Mouse (Mus musculus): ENCODE data around the gene Braf.
"Not testable (repeated sequence)": the region's sequence is repeated elsewhere in the genome, so short reads cannot be mapped to it uniquely, and the experiment has no call there.

Gene Braf

DNA sequence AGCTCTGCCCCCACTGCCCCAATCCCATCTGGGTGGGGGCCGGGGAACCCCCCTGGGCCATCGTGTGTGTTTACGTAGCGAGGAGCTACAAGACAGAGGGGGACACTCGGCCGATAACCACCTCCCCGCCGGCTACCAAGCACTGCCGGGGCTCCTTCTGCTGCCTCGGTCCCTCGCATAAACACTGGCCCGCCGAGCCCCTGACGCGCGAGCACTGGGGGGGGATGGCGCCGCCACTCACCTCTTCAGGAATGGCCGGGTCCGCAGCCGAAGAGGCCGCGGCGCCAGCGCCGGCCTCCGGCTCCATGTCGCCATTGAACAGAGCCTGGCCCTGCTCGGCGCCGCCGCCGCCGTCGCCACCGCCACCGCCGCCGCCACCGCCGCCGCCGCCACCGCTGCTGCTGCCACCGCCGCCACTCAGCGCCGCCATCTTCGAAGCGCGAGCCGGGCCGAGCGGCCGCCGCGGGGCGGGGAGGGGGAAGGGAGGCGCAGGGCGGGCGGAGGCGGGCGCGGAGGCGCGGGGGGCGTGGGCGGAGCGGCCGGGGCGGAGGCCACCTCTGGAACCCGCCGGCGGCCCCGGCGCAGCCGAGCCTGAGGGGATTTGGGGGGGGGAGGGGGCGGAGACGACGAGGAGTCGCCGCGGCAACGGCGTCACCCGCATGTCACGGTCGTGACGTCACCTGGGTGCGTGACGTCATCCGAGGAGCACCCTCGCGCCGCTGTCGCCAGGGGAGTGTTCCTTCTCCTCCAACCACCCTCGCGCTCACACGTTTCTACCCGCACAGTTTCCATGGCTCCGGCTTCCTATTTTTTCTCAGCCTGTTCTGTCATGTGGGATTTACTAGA is at the start of gene Braf:
Gene Braf, minus strand, starts transcription at position 598 of the 846 bp plus-strand sequence.
- peak; percentile 98 for DNase-seq (ENCODE audit: low read depth, low spot score)

DNA sequence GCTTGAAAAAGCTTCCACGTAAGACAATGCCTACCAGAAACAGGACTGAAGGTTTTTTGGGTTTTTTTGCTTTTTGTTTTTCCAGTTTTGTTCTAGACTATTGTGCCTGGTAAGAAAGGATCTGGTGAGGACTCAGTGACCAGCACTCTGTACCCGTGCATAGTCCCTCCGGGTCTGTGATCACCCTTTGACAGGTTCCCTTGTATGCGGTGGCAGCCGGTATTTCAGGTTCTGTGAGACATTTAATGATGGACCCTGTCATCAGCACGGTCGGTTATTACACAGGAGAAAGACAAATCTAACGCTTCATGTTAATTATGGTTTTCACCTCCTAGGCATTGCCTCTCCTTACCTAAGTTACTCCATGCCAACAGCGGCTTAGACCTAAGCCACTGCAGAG is 49.8 kb upstream of the Braf start:
- no peak for DNase-seq (ENCODE audit: low read depth, low spot score)

DNA sequence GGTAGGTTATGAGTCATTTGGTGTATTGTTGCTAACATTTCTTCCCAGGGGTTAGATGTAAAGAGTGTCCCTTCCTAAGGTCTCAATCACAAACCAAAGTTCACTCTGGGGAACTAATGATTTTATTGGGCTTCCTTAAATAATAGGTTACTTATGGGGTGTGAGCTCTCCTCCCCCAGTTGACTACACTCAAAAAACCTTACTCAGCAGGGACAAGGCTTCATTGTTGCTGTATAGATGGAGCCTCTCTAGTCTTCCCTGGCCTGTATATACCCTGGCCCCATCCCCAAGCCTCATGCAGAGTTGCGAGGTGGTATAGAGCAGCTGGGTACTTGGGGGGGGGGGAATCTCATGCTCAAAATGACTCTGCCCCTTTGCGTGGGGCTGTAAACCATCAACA is 32.0 kb upstream of the Braf start:
- no peak for DNase-seq (ENCODE audit: low read depth, low spot score)

DNA sequence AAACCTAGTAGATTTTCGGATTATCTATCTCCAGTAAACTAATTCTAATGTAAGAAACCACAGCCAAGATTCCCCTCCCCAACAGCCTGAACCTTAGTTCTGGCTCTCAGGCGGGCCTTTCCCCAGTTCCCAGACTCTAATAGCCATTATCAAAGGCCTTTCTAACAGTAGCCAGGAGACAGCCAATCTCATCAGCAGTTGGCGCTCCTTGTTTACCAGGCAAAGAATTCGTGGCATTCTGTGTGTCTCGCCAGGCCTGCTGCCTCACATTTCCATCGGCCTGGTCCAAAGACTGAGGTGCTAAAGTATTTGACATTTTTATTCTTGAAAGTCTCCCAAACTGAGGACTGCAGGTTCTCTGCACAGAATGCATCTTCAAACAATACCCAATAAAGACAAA is 24.6 kb upstream of the Braf start:
- DNase-seq (ENCODE audit: low read depth, low spot score): peak; percentile 16

DNA sequence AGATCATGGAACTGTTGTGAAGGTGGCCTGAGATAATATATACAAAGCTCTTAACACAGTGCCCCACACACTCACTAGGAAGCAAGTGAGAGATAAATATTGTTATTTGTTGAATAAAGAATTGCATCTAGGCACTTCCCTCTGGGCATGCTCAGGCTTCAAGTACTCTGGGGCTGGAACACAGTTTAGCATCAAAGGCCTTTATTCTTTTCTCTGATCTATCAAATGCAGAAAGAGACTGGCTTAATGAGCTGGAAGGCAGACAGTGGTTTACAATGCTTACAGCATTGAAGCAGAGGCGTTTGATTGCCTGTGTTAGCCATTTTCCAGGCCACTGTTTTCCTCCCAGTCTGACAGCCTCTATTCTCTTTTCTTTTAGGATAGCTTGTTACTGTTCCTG is 21.8 kb upstream of the Braf start:
- DNase-seq (ENCODE audit: low read depth, low spot score): no peak

DNA sequence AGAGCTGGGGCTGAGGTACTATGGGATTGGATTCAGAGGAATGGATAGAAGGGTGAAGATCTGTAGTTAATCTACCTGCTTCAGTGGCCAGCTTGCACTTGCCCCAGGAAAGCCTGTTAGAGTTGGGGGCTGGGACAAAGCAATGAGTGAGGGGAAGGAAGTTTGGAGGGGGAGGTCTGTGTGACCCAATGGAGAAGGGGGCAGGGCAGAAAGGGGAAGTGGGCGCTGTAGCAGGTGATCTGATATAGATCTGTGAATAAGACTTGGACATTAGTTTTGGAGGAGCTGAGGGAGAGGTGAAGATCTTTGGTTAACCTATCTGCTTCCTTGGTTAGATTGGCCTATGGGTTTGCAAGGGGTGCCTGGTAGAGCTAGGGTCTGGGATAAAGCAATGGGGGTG is 20.2 kb upstream of the Braf start:
- DNase-seq (ENCODE audit: low read depth, low spot score): no peak

DNA sequence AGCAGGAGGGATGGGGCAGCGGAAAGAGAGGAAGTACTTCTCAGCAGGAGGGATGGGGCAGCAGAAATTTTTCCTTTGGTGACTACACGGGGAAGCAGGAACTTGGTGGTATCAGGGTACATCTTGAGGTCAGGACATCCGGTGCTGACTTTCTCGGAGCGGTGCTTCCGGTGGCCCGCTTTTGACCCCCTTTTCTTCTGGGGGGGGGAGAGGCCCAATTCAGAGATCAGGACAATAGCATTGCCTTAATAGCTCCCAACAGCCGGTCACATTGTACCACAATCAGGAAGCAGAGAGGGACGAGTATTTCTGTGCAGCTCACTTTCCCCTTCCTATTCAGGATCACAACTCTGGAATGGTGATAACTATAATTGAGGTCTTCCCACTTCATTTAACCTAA is 14.4 kb upstream of the Braf start:
- not testable (repeated sequence) for DNase-seq (ENCODE audit: low read depth, low spot score)

DNA sequence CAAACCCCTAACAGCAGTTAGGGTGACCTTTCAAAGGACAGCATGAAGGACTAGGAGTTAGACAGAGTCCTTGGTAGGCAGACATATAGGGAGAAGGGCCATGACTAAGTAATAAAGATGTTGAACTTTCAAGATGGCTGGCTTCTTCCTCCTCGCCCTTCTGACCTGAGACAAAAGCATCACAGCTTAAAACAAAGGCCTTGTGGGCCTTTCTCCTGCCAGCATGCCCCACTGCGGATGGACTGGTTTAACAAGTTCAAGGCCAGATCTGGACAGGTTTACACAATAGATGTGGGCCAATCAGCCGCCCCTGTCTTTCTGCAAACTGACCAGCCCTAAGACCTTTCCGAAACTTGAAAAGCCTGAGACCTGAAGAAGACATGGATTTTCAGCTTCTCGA is 2.8 kb upstream of the Braf start:
- no peak for DNase-seq (ENCODE audit: low read depth, low spot score)

DNA sequence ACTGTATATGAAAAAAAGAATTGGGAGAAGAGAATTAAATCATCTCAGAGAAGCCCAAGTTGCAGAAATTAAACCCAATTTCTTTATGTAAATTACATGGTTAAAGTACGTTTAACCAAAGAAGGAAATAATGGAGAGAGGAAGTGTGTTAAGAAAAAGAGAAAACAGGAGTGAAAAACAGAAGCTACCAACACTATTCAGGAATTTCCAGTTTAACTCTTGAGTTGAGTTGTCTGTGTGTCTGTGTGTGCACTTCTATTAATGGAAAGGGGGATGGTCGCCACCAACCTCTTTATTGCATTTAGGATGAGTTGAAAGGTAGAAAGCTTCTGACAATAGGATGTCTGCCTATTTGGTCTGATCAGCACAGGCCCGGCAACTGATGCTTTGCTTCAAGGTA is 886 bp upstream of the Braf start:
- no peak for DNase-seq (ENCODE audit: low read depth, low spot score)

DNA sequence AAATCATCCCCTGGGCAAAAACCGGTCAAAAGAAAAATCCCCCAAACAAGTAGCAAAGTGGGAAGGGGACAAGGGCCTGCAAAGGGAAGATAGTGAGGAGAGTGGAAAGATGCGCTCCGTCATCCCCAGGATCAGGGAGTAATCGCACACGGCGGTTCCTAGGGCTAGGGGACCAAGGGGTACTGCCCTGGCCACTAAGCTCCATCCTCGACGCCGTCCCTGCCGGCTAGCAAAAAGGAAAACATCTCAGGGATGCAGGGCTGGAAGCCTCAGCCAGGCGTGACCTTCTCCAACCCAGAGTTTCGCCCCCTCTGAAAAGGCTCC is 759 bp downstream of the Braf start:
- DNase-seq (ENCODE audit: low read depth, low spot score): no peak

DNA sequence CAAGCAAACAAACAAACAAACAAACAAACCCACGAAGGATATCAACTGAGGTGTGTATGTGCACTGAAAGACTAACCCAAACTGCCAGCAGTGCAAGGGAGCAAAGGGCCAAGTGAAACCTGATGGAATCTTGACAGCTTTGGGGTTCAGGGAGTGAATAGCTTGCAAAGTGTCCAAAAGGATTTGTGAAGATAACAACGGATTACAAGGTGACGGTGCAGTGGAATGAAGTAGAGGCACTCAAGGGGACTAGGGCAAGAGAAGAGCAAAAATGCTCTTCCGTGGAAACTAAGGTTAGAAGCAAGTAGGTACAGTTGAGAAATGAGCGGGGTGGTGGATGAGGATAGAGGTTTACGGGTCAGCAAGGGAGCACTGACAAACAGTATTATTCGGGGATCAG is 1.2 kb downstream of the Braf start:
- no peak for DNase-seq (ENCODE audit: low read depth, low spot score)

DNA sequence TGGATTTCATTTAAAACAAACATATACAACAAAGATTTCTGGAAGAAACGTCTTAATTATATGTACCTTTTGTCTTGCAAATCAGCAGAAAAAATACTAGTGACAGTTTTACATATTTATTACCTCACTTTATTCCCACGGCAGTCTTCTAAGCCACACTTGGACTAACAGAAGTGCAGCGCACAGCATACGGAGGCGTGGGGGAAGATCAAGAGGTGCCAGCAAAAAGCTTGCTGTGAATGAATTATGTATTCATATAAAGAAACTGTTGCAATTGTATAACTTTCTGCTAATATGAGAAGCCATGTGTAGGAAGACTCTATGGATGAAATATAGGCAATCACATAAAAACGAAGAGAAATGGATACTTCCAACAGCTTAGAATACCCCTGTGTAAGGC is 6.7 kb downstream of the Braf start:
- DNase-seq (ENCODE audit: low read depth, low spot score): no peak

DNA sequence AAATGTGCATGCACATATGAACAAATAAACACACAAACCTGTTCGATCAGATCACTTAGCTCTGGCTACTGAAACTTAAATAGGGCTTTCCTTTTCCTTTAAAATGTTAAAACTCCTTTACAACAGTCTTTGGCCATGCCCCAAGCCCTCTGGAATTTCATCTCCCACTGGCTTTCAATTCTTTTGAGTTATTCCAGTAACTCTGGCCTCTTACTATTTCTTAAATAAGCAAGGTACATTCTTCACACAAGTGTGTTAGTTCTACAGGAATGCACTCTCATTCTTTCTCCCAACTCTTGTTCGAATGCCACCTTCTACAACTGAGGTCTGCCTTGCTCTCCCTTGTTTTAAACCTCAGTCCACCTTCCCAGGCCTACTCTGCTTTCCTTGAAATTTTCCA is 8.2 kb downstream of the Braf start:
- DNase-seq (ENCODE audit: low read depth, low spot score): no peak

DNA sequence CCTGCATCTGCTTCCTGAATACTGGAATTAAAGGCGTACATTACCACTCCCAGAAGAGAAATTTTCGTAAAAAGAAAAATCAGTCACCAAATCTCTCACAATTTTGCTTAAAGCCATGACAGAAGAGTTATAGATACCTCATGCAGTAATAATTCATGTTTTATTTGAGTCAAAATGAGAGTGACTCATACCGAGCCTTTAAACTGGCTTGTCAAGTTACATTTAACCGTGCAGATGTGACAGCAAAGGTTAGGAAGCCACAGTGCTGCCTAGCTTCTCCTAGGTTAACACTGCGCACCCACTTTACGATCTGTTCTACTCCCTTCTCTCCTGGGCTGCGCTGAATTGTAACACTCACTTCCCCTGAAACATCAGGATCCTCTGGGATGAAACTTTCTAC is 10.9 kb downstream of the Braf start:
- DNase-seq (ENCODE audit: low read depth, low spot score): no peak

DNA sequence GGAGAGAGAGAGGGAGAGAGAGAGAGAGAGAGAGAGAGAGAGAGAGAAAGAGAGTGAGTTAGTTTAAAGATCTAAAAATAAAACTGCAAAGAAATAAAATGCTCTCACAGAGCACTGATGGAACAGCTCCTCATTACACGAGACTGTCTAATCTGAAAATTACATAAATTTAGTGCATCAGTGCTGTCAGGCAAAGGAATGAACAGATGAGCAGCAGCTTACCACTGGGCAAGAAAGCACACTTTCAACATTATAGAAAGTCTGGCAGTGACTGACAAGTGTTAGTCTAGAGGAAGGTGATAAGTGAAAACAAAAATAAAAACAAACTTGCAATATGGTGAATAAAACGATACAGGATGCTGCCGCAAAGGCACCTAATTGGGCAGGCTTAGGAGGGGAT is 11.9 kb downstream of the Braf start:
- DNase-seq (ENCODE audit: low read depth, low spot score): no peak

DNA sequence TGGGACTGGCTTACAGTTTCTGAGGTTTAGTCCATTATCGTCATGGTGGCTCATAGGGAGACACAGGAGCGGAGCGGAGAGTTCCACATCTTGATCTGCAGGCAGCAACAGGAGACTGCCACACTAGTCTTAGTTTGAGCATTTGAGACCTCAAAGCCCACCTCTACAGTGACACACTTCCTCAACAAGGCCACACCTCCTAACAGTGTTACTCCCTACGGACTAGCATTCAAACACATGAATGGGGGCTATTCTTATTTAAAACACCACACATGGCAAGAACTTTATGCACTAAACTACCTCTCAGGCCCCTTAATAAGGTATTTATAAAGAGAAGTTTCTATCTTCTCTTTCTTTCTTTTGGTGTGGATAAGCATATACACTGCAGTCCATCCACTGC is 19.6 kb downstream of the Braf start:
- DNase-seq (ENCODE audit: low read depth, low spot score): no peak

DNA sequence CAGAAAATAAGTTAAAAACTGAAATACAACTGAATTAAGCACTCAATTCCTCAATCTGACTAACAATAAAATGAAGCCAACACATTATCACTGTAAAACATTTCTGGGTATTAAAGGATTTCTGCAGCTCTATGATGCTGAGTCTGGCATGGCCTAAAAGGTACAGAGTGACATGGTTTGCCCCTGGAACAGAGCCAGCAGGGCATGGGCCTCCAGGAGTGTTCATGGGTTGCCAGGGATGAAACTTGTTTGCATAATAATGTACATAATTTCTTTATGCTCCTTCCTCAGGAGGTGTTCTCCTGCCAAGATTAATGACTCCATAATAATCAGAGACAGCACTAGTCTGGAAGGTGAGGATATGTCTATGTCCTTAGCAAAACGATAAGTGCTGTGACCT is 32.1 kb downstream of the Braf start:
- no peak for DNase-seq (ENCODE audit: low read depth, low spot score)

DNA sequence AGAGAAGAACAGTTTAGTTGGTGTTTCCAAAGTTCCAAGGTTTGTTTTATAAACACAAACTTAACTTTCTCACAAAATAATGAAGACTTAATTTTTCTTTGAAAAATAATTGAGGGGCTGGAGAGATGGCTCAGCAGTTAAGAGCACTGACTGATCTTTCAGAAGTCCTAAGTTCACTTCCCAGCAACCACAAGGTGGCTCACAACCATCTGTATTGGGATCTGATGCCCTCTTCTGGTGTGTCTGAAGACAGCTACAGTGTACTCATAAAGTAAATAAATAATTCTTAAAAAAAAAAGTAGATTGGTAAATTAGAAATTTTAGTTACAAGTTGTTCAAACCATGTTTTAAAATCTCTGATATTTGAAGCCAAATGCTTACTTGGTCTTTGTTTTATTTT is 38.4 kb downstream of the Braf start:
- DNase-seq (ENCODE audit: low read depth, low spot score): not testable (repeated sequence)

DNA sequence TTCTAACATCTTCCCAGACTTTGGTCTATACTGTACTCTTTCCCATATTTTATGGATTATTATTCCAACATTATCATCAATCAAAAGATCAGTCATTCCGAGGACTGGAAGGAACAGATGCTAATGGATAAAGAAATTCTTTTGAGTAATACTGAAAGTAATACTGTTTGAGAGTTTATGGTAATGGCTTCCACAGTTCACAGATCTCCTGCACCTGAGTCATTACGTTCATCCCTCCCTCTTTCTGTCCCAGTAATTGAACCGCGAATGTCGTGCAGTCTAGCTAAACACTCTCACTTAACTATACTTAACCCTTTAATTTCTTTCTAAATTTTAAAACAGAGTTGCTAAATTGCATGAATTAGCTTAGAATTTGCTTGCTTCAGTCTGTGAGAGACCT is 43.5 kb downstream of the Braf start:
- no peak for DNase-seq (ENCODE audit: low read depth, low spot score)

DNA sequence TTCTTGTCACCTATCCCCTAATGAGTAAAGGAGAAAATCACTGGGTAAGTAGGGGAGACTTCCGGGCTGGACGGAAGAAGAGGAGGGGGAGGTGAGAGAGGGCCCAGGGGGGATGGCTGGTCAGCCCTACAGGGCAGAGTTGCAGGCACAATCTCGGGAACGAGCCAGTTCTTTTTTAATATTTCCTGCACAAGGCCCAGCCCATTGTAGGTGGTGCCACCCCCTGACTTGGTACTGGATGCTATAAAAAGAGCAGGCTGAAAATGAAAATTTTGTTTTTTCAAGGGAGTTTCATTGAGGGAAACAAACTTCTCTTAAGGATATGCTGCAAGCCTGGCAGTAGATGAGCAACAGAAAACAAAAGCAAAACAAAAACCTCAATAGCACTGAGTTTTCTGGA is 44.7 kb downstream of the Braf start:
- DNase-seq (ENCODE audit: low read depth, low spot score): no peak

DNA sequence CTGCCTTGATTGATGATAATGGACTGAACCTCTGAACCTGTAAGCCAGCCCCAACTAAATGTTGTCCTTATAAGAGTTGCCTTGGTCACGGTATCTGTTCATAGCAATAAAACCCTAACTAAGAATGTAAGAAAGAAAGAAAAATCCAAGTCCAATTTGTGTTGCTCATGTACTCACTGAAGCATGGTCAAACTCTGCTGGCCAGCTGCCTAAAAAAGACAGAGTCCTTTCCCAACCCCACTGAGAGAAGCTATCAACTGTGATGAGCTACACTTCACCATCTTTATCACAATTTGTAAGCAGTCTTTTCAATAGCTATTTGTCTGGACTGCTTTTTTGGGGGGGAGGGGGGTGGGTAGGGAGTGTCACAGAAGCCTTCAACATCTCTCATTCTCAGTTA is 47.0 kb downstream of the Braf start:
- no peak for DNase-seq (ENCODE audit: low read depth, low spot score)

DNA sequence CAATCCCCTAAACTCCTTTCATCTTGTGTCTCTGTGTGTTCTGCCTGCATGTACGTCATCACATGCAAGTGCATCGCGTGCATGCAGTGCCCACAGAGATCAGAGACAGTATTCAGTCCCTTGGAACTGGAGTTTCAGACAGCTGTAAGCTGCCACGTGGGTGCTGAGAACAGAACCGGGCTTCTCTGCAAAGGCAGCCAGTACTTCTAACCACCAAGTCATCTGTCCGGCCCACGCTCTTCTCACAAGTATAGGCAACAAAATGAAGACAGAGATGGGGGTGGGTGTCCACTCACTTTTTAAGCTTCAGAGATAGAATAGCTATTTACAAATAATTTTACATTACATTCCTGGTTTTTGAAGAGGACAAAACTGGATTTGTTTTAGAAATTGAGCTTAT is 50.2 kb downstream of the Braf start:
- no peak for DNase-seq (ENCODE audit: low read depth, low spot score)

DNA sequence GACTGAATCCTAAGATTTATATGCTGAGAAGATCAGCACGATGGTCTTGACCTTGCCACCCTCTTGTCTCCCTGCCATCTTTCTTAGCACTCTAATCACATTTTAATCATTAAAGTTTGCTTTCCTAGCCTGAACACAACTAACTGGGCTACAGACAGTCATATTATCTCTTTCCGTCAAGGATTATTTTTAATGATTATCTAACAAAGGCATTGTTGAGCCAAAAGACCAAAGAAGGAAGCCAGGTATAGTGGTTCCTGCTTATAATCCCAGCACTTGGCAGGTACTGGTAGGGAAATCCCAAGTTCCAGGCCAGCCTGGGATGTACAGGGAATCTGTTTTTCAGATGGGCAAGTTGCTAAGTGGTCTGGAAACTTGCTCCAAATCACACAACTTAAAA is 114.0 kb downstream of the Braf start:
- DNase-seq (ENCODE audit: low read depth, low spot score): no peak

DNA sequence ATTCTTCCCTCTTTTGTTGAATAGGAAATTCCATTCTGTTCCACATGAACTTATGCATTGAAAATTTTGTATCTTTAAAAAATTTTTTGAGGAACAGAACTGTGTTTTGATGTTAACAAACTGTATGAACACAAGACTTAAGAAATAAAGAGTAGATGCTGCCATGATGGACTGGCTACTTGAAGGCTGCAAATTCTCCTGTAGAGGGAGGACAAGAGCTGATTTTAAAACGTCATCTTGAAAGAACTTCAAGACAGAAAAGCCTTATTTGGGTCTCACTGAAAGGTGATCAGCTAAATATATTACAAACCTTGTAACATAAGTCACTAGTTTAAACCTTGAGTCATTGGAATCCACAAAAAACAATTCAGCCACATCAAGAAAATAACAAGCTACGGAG is 115.1 kb downstream of the Braf start:
- DNase-seq (ENCODE audit: low read depth, low spot score): no peak

Data from mesoderm, embryonic 11.5 days (tissue).